Mouse (Mus musculus): ENCODE data around the gene Pfdn2.

DNA sequence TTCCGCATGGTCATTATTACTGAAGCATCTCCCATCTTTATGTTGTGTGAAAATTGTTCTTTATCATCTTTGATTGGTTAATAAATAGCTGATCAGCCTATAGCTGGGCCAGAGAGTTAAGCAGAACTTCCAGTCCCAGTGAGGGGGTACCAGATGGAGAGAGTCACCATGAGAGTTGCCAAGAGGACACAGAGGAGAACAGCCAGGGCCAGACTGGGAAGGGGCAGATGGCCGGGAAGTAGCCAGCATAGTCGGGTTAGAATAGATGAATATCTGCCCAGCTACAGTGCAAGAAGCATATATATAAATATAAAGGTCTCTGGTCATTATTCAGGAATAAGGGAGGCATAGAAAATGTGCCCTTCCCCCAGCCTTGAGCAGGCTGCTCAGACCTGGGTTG, 47.2 kb upstream of the Pfdn2 start:
- TF ChIP-seq EP300 (IDR thresholded peaks at IDR 0.05; ENCODE audit: low read depth): no peak
- no peak for TF ChIP-seq CTCF (IDR thresholded peaks at IDR 0.05; ENCODE audit: low read depth)
